Mouse (Mus musculus): ENCODE measurements around the gene Olfr190. TPM values are rescaled to one million over a fixed set of nuclear protein-coding genes. Genes with fewer than 3 reads are reported as not detected.

Olfr190 gene
- total and polyA plus RNA-seq, 2 experiments from 2014 or later: not detected

GRCm38 (mm10) chr16:59045835-59046234 is 32.0 kb downstream of the Olfr190 start:
- H3K4me2 ChIP-seq (ENCODE audit: low read depth, low read length, poor library complexity, severe bottlenecking): no peak overlapping the region
- H3K4me1 ChIP-seq (ENCODE audit: insufficient read depth, low read length): no peaks in the 10 kb centered on the region
- ATAC-seq (ENCODE audit: low FRiP score) (no peak), DNase-seq (ENCODE audit: low spot score) (no peak)
- no peaks in the 10 kb centered on the region for H3K9me3 ChIP-seq (ENCODE audit: low read length)
- H3K27ac ChIP-seq (ENCODE audit: low read depth, low read length): no peak overlapping the region
- no peaks in the 10 kb centered on the region for H3K36me3 ChIP-seq (ENCODE audit: insufficient read depth, low read length)
- H3K27me3 ChIP-seq (ENCODE audit: insufficient read depth, low read length): no peaks in the 10 kb centered on the region
- no peak overlapping the region for H3K4me3 ChIP-seq (ENCODE audit: low read depth, low read length)
- no peak for TF ChIP-seq CTCF (IDR thresholded peaks at IDR 0.05)
- no peak overlapping the region for H3K9ac ChIP-seq (replicated peaks; ENCODE audit: low read length, poor library complexity, severe bottlenecking)
- WGBS: 77% methylated on average over 3 of the region's 3 CpGs

DNA sequence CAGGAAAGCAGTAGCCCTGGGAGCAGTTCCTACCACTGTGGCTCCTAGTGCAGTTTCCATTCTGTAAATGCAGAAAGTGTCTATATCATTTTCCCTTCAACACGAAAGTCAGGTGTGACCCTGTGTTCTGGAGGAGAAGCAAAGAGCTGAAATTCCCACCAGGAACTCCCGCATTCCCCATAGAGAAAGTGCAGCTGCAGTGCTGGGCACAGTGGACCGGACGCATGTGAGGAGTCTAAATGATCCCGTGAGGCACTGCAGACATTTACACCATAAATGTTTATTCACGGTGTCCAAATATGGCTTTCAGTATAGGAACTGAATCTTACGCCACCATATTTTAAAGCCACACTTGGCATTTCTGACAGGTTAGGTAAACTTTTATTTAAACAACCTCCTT is 38.1 kb downstream of the Olfr190 start, which contains the start of gene Olfr187:
Gene Olfr187, minus strand, starts transcription at position 58 of the 400 bp plus-strand sequence.
- no peaks in the 10 kb centered on the region for H3K36me3 ChIP-seq (ENCODE audit: insufficient read depth, low read length)
- DNase-seq (ENCODE audit: low spot score) (no peak), ATAC-seq (ENCODE audit: low FRiP score) (no peak)
- no peak within 1 kb of the TSS for H3K9ac ChIP-seq (replicated peaks; ENCODE audit: low read length, poor library complexity, severe bottlenecking)
- H3K27me3 ChIP-seq (ENCODE audit: insufficient read depth, low read length): no peaks in the 10 kb centered on the region
- no peak for TF ChIP-seq CTCF (IDR thresholded peaks at IDR 0.05)
- WGBS: 90% methylated on average over 7 of the region's 7 CpGs
- no peaks in the 10 kb centered on the region for H3K4me1 ChIP-seq (ENCODE audit: insufficient read depth, low read length)
- no peaks in the 10 kb centered on the region for H3K9me3 ChIP-seq (ENCODE audit: low read length)
- H3K27ac ChIP-seq (ENCODE audit: low read depth, low read length): no peak within 1 kb of the TSS
- H3K4me2 ChIP-seq (ENCODE audit: low read depth, low read length, poor library complexity, severe bottlenecking): no peak within 1 kb of the TSS
- H3K4me3 ChIP-seq (ENCODE audit: low read depth, low read length): no peak within 1 kb of the TSS

DNA sequence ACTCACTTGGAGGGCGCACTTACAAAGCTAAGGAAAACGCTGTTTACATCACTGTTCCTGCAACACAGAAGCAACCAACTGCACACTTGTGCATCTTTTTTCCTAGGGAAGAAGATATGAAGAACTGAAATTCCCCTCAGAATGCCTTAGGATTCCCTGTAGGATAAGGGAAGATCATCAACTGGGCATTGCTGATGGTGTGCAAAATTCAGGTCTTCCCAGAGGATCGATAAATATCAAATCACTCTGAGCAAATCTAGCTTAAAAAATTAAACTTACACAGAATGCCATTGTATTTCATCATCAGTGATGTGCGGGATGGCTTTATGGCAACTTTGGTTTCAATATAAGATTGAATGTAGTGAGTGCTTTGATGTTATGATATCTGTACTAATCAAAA is 47.6 kb downstream of the Olfr190 start, which contains the start of gene Olfr186:
Gene Olfr186, minus strand, starts transcription at position 101 of the 400 bp plus-strand sequence.
- Histone ChIP-seq H3K4me3 (ENCODE audit: low read depth, low read length) (no peak within 1 kb of the TSS), H3K9ac (replicated peaks; ENCODE audit: low read length, poor library complexity, severe bottlenecking) (no peak within 1 kb of the TSS), H3K27me3 (ENCODE audit: insufficient read depth, low read length) (no peaks in the 10 kb centered on the region), H3K4me1 (ENCODE audit: insufficient read depth, low read length) (no peaks in the 10 kb centered on the region), H3K9me3 (ENCODE audit: low read length) (0 out of 2 replicates have a peak, but pooled peaks cover 3% of the 10 kb centered on the region), H3K27ac (ENCODE audit: low read depth, low read length) (no peak within 1 kb of the TSS), H3K4me2 (ENCODE audit: low read depth, low read length, poor library complexity, severe bottlenecking) (no peak within 1 kb of the TSS), H3K36me3 (ENCODE audit: insufficient read depth, low read length) (no peaks in the 10 kb centered on the region)
- DNase-seq (ENCODE audit: low spot score): no peak
- no peak for TF ChIP-seq CTCF (IDR thresholded peaks at IDR 0.05)
- 87% methylated on average over 4 of the region's 4 CpGs for WGBS
- ATAC-seq (ENCODE audit: low FRiP score): no peak

Other genes with a start within 250 kb of the Olfr190 start
- not detected in 2 replicates for gene Olfr177, start 203.2 kb downstream of the Olfr190 start, total RNA-seq (2014; rRNA removed)
- not detected in 2 replicates for gene Olfr177, start 203.2 kb downstream of the Olfr190 start, polyA plus RNA-seq (2015; fragmentation: Nextera tagmentation; extraction: Ambion mirVana)
- gene Olfr178, start 185.9 kb downstream of the Olfr190 start, total RNA-seq (2014; rRNA removed): not detected in 2 replicates
- gene Olfr178, start 185.9 kb downstream of the Olfr190 start, polyA plus RNA-seq (2015; fragmentation: Nextera tagmentation; extraction: Ambion mirVana): not detected in 2 replicates
- gene Olfr181, start 149.2 kb downstream of the Olfr190 start, total RNA-seq (2014; rRNA removed): not detected in 2 replicates
- not detected in 2 replicates for gene Olfr181, start 149.2 kb downstream of the Olfr190 start, polyA plus RNA-seq (2015; fragmentation: Nextera tagmentation; extraction: Ambion mirVana)
- gene Olfr180, start 148.6 kb downstream of the Olfr190 start, total RNA-seq (2014; rRNA removed): not detected in 2 replicates
- gene Olfr180, start 148.6 kb downstream of the Olfr190 start, polyA plus RNA-seq (2015; fragmentation: Nextera tagmentation; extraction: Ambion mirVana): not detected in 2 replicates
- not detected in 2 replicates for gene Olfr183, start 82.6 kb downstream of the Olfr190 start, total RNA-seq (2014; rRNA removed)
- not detected in 2 replicates for gene Olfr183, start 82.6 kb downstream of the Olfr190 start, polyA plus RNA-seq (2015; fragmentation: Nextera tagmentation; extraction: Ambion mirVana)
- gene Olfr186, start 47.7 kb downstream of the Olfr190 start, total RNA-seq (2014; rRNA removed): not detected in 2 replicates
- not detected in 2 replicates for gene Olfr186, start 47.7 kb downstream of the Olfr190 start, polyA plus RNA-seq (2015; fragmentation: Nextera tagmentation; extraction: Ambion mirVana)
- gene Olfr187, start 38.2 kb downstream of the Olfr190 start, total RNA-seq (2014; rRNA removed): not detected in 2 replicates
- not detected in 2 replicates for gene Olfr187, start 38.2 kb downstream of the Olfr190 start, polyA plus RNA-seq (2015; fragmentation: Nextera tagmentation; extraction: Ambion mirVana)
- not detected in 2 replicates for gene Olfr191, start 11.8 kb upstream of the Olfr190 start, total RNA-seq (2014; rRNA removed)
- not detected in 2 replicates for gene Olfr191, start 11.8 kb upstream of the Olfr190 start, polyA plus RNA-seq (2015; fragmentation: Nextera tagmentation; extraction: Ambion mirVana)
- gene Olfr193, start 33.9 kb upstream of the Olfr190 start, total RNA-seq (2014; rRNA removed): not detected in 2 replicates
- not detected in 2 replicates for gene Olfr193, start 33.9 kb upstream of the Olfr190 start, polyA plus RNA-seq (2015; fragmentation: Nextera tagmentation; extraction: Ambion mirVana)
- gene Olfr194, start 43.1 kb upstream of the Olfr190 start, total RNA-seq (2014; rRNA removed): not detected in 2 replicates
- not detected in 2 replicates for gene Olfr194, start 43.1 kb upstream of the Olfr190 start, polyA plus RNA-seq (2015; fragmentation: Nextera tagmentation; extraction: Ambion mirVana)
- not detected in 2 replicates for gene Olfr195, start 69.0 kb upstream of the Olfr190 start, total RNA-seq (2014; rRNA removed)
- not detected in 2 replicates for gene Olfr195, start 69.0 kb upstream of the Olfr190 start, polyA plus RNA-seq (2015; fragmentation: Nextera tagmentation; extraction: Ambion mirVana)
- not detected in 2 replicates for gene Olfr196, start 92.4 kb upstream of the Olfr190 start, total RNA-seq (2014; rRNA removed)
- not detected in 2 replicates for gene Olfr196, start 92.4 kb upstream of the Olfr190 start, polyA plus RNA-seq (2015; fragmentation: Nextera tagmentation; extraction: Ambion mirVana)
- not detected in 2 replicates for gene Olfr198, start 125.5 kb upstream of the Olfr190 start, total RNA-seq (2014; rRNA removed)
- gene Olfr198, start 125.5 kb upstream of the Olfr190 start, polyA plus RNA-seq (2015; fragmentation: Nextera tagmentation; extraction: Ambion mirVana): not detected in 2 replicates
- not detected in 2 replicates for gene Olfr199, start 141.8 kb upstream of the Olfr190 start, total RNA-seq (2014; rRNA removed)
- gene Olfr199, start 141.8 kb upstream of the Olfr190 start, polyA plus RNA-seq (2015; fragmentation: Nextera tagmentation; extraction: Ambion mirVana): not detected in 2 replicates
- gene Olfr201, start 194.6 kb upstream of the Olfr190 start, total RNA-seq (2014; rRNA removed): not detected in 2 replicates
- not detected in 2 replicates for gene Olfr201, start 194.6 kb upstream of the Olfr190 start, polyA plus RNA-seq (2015; fragmentation: Nextera tagmentation; extraction: Ambion mirVana)
- not detected in 2 replicates for gene Olfr202, start 208.8 kb upstream of the Olfr190 start, total RNA-seq (2014; rRNA removed)
- not detected in 2 replicates for gene Olfr202, start 208.8 kb upstream of the Olfr190 start, polyA plus RNA-seq (2015; fragmentation: Nextera tagmentation; extraction: Ambion mirVana)
- not detected in 2 replicates for gene Olfr203, start 220.9 kb upstream of the Olfr190 start, total RNA-seq (2014; rRNA removed)
- not detected in 2 replicates for gene Olfr203, start 220.9 kb upstream of the Olfr190 start, polyA plus RNA-seq (2015; fragmentation: Nextera tagmentation; extraction: Ambion mirVana)
- not detected in 2 replicates for gene Olfr204, start 240.2 kb upstream of the Olfr190 start, total RNA-seq (2014; rRNA removed)
- gene Olfr204, start 240.2 kb upstream of the Olfr190 start, polyA plus RNA-seq (2015; fragmentation: Nextera tagmentation; extraction: Ambion mirVana): not detected in 2 replicates

Data from midbrain, postnatal 0 days (tissue).